8 mouse cellular contexts compared by ENCODE assay signal in genomic region chrX:136666281-136666706, GRCm38 (mm10). TPM values are rescaled to one million over a fixed set of nuclear protein-coding genes. Genes with fewer than 3 reads are reported as not detected.
DNase-seq lines count a peak whose midpoint lies in the region; ATAC-seq and TF ChIP-seq lines count a peak whose summit lies in the region.

No protein-coding gene starts in this region.

- H3K9me3 ChIP-seq in forebrain, embryonic 10.5 days, result no peaks in the 10 kb centered on the region
- no peaks in the 10 kb centered on the region for H3K9me3 ChIP-seq in intestine, postnatal 0 days (ENCODE audit: control insufficient read depth)
- no peaks in the 10 kb centered on the region for H3K9me3 ChIP-seq in lung, embryonic 16.5 days (ENCODE audit: control insufficient read depth, low read length)

- peaks cover 53% of the 10 kb centered on the region for H3K27me3 ChIP-seq in forebrain, embryonic 10.5 days (ENCODE audit: poor library complexity, severe bottlenecking)
- H3K27me3 ChIP-seq in intestine, postnatal 0 days (replicated peaks; ENCODE audit: control insufficient read depth, insufficient read depth, low read length), result no peaks in the 10 kb centered on the region
- no peaks in the 10 kb centered on the region; the same call in 1 of the 2 replicates for H3K27me3 ChIP-seq in lung, embryonic 16.5 days (ENCODE audit: control insufficient read depth, insufficient read depth, low read depth, low read length)

- intact Hi-C loops in gastrocnemius, adult 2 months (cut with DNase I), result no loop called here

- no peak overlapping the region for H3K27ac ChIP-seq in gastrocnemius, adult 2 months
- H3K27ac ChIP-seq in forebrain, embryonic 10.5 days, result peak overlapping the region; percentile 67
- no peak overlapping the region for H3K27ac ChIP-seq in intestine, postnatal 0 days (ENCODE audit: low read depth, low read length)
- H3K27ac ChIP-seq in lung, embryonic 16.5 days (ENCODE audit: low read length), result no peak overlapping the region

- no peaks in the 10 kb centered on the region for H3K4me1 ChIP-seq in forebrain, embryonic 10.5 days
- H3K4me1 ChIP-seq in intestine, postnatal 0 days (replicated peaks; ENCODE audit: control insufficient read depth, insufficient read depth, low read length), result no peaks in the 10 kb centered on the region
- no peaks in the 10 kb centered on the region for H3K4me1 ChIP-seq in lung, embryonic 16.5 days (replicated peaks; ENCODE audit: control insufficient read depth, insufficient read depth, low read length)

- 14% methylated on average over 20 of the region's 20 CpGs for WGBS in forebrain, embryonic 10.5 days
- WGBS in intestine, postnatal 0 days, result 26% methylated on average over 19 of the region's 20 CpGs
- WGBS in lung, embryonic 16.5 days, result 23% methylated on average over 12 of the region's 20 CpGs

- DNase-seq in gastrocnemius, adult 2 months, result no peak
- no peak for DNase-seq in gastrocnemius, postnatal 25 days
- DNase-seq in adrenal gland, postnatal 14 days, result peak; percentile 32
- peak; percentile 16 for DNase-seq in forebrain, embryonic 10.5 days (ENCODE audit: extremely low spot score, low spot score)
- peak; percentile 51 to 57 for DNase-seq in right cerebral cortex, postnatal 10 days (ENCODE audit: low spot score in 2 of 2)
- DNase-seq in spleen, postnatal 14 days (ENCODE audit: low spot score in 2 of 2), result no peak

- ATAC-seq in intestine, postnatal 0 days, result 0 out of 2 replicates have a peak, but pooled peaks have one; percentile 19
- peak; percentile 62 for ATAC-seq in lung, embryonic 16.5 days (ENCODE audit: low read depth)

- peak overlapping the region; percentile 65 for H3K4me3 ChIP-seq in gastrocnemius, adult 2 months
- H3K4me3 ChIP-seq in forebrain, embryonic 10.5 days, result peak overlapping the region; percentile 60
- peak overlapping the region; percentile 9 for H3K4me3 ChIP-seq in intestine, postnatal 0 days (ENCODE audit: low read depth, low read length)
- H3K4me3 ChIP-seq in lung, embryonic 16.5 days (ENCODE audit: low read length), result peak overlapping the region; percentile 42

- H3K36me3 ChIP-seq in forebrain, embryonic 10.5 days (replicated peaks), result no peaks in the 10 kb centered on the region
- no peaks in the 10 kb centered on the region for H3K36me3 ChIP-seq in intestine, postnatal 0 days (ENCODE audit: control insufficient read depth, insufficient read depth)
- H3K36me3 ChIP-seq in lung, embryonic 16.5 days (ENCODE audit: control insufficient read depth, insufficient read depth, low read length), result no peaks in the 10 kb centered on the region

- no peak for TF ChIP-seq CTCF in gastrocnemius, adult 2 months (IDR thresholded peaks at IDR 0.05)
- TF ChIP-seq CTCF in intestine, postnatal 0 days (IDR thresholded peaks at IDR 0.05; ENCODE audit: low read depth), result no peak

- H3K9ac ChIP-seq in intestine, postnatal 0 days (ENCODE audit: low read depth, low read length), result no peak overlapping the region
- H3K9ac ChIP-seq in lung, embryonic 16.5 days (ENCODE audit: low read length), result peak overlapping the region; percentile 16

- peak overlapping the region; percentile 54 for H3K4me2 ChIP-seq in intestine, postnatal 0 days (replicated peaks; ENCODE audit: low read depth)
- peak overlapping the region; percentile 53 for H3K4me2 ChIP-seq in lung, embryonic 16.5 days (ENCODE audit: low read depth, low read length)

RNA-seq across cellular contexts. Expression of gene Tceal1, which starts 41.5 kb away (rescaled TPM):
- total RNA-seq in gastrocnemius, adult 2 months (2021), result 1 to 10 TPM; 1.8 to 3.0 TPM
- 1 to 10 TPM; 2.0 to 2.3 TPM for total RNA-seq in gastrocnemius, postnatal 25 days (2021)
- 6.9 and 7.6 TPM in 2 replicates for total RNA-seq in adrenal gland, postnatal 14 days (2021)
- 7.0 and 7.7 TPM in 2 replicates for polyA plus RNA-seq in forebrain, embryonic 10.5 days (2016; fragmentation: Nextera tagmentation; extraction: Ambion mirVana)
- polyA plus RNA-seq in intestine, postnatal 0 days (2015; fragmentation: Nextera tagmentation; extraction: Ambion mirVana), result 5.8 and 6.1 TPM in 2 replicates
- polyA plus RNA-seq in lung, embryonic 16.5 days (2015; fragmentation: Nextera tagmentation; extraction: Ambion mirVana), result 12.5 and 13.6 TPM in 2 replicates

Comparison
In these comparisons a context has a peak if more than half of its experiments do, and no peak if none do; other contexts are left out.
1. DNase-seq: peak in adrenal gland, postnatal 14 days (single experiment), forebrain, embryonic 10.5 days (single experiment) and right cerebral cortex, postnatal 10 days (2 of 2); none in gastrocnemius, adult 2 months (single experiment), gastrocnemius, postnatal 25 days (single experiment) and spleen, postnatal 14 days (0 of 2).
2. H3K4me3 ChIP-seq: peak in every context shown above with its lines; median percentile 65 in gastrocnemius, adult 2 months; 60 in forebrain, embryonic 10.5 days; 42 in lung, embryonic 16.5 days; 9 in intestine, postnatal 0 days.